Mouse (Mus musculus) midbrain, postnatal 0 days (tissue): Measurements from ENCODE around the gene Ext2. TPM values are rescaled to one million over a fixed set of nuclear protein-coding genes. Genes with fewer than 3 reads are reported as not detected.

Experiments used
- ATAC-seq: fragments of 200-750 bp; cut with Nextera tagmentation; 2 replicates; pipeline ENCODE4 v1.8.0; 2017; ENCODE audit warnings: moderate number of reproducible peaks, mild to moderate bottlenecking, moderate TSS enrichment, moderate library complexity; ENCODE audit not compliant: low FRiP score
- DNase-seq: peaks from one replicate; pipeline ENCODE4 v3.0.0-alpha.2; 2015; ENCODE audit warnings: low spot score
- H3K27ac ChIP-seq: fragments of 300-500 bp; sonication (generic); 2 replicates; pipeline ENCODE4 v1.5.1; 2014; ENCODE audit warnings: low read depth, mild to moderate bottlenecking, low read length, mixed read lengths
- H3K27me3 ChIP-seq: fragments of 300-500 bp; sonication (generic); 2 replicates; pipeline ENCODE4 v1.6.1; 2014; ENCODE audit warnings: low read length, control low read depth, mixed read lengths; ENCODE audit not compliant: insufficient read depth
- H3K36me3 ChIP-seq: fragments of 300-500 bp; sonication (generic); 2 replicates; pipeline ENCODE4 v1.6.1; 2014; ENCODE audit warnings: low read length, control low read depth, mixed read lengths; ENCODE audit not compliant: insufficient read depth
- H3K4me1 ChIP-seq: fragments of 300-500 bp; sonication (generic); 2 replicates; pipeline ENCODE4 v1.6.1; 2014; ENCODE audit warnings: mild to moderate bottlenecking, control low read depth, antibody characterized with exemption, low read length, mixed read lengths; ENCODE audit not compliant: insufficient read depth
- H3K4me2 ChIP-seq: fragments of 300-500 bp; sonication (generic); 2 replicates; pipeline ENCODE4 v1.6.1; 2014; ENCODE audit warnings: low read depth, mild to moderate bottlenecking, low read length, mixed read lengths; ENCODE audit not compliant: poor library complexity, severe bottlenecking
- H3K4me3 ChIP-seq: fragments of 300-500 bp; sonication (generic); 2 replicates; pipeline ENCODE4 v1.5.1; 2014; ENCODE audit warnings: low read depth, mild to moderate bottlenecking, low read length, moderate library complexity
- H3K9ac ChIP-seq: fragments of 300-500 bp; sonication (generic); replicated peaks from 2 replicates; pipeline ENCODE4 v1.6.1; 2014; ENCODE audit warnings: mild to moderate bottlenecking, low read length, moderate library complexity, mixed read lengths; ENCODE audit not compliant: poor library complexity, severe bottlenecking
- H3K9me3 ChIP-seq: fragments of 300-500 bp; sonication (generic); 2 replicates; pipeline ENCODE4 v1.6.1; 2016; ENCODE audit warnings: low read length, control low read depth
- CTCF ChIP-seq: IDR thresholded peaks from 2 replicates; pipeline ENCODE4 v1.5.1; 2016; ENCODE audit warnings: antibody characterized with exemption, mild to moderate bottlenecking
- WGBS: fragments of 180-500 bp; shearing (Covaris S2); extraction: QIAGEN DNeasy Blood & Tissue Kit; methylation state at CpG from one replicate; pipeline ENCODE4 v1.1.7; 2014; 5-methylcytosine and 5-hydroxymethylcytosine counted together
- polyA plus RNA-seq: library from polyadenylated mRNA; unstranded; fragments of >200 nt; fragmentation: Nextera tagmentation; extraction: Ambion mirVana; gene quantifications from 2 replicates; pipeline ENCODE4 v1.2.1, GENCODE M21; 2015
- total RNA-seq: library from RNA; depleted of rRNA; stranded (reverse); fragments of >200 nt; gene quantifications from 2 replicates; pipeline ENCODE4 v1.2.3, GENCODE M21; 2014

Gene Ext2
- total and polyA plus RNA-seq, 2 experiments from 2014 or later: 42.7 to 74.1 TPM

- 0 out of 2 replicates have a peak, but pooled peaks cover 4% of the 10 kb centered on the region for H3K36me3 ChIP-seq
- TF ChIP-seq CTCF: no peak
- ATAC-seq (no peak), DNase-seq (no peak)
- no peak overlapping the region for H3K4me3 ChIP-seq
- H3K4me2 ChIP-seq: no peak overlapping the region
- H3K27me3 ChIP-seq: no peaks in the 10 kb centered on the region
- no peaks in the 10 kb centered on the region for H3K4me1 ChIP-seq
- H3K9ac ChIP-seq: no peak overlapping the region
- 72% methylated on average over 4 of the region's 4 CpGs for WGBS
- H3K27ac ChIP-seq: no peak overlapping the region
- no peaks in the 10 kb centered on the region for H3K9me3 ChIP-seq
Observed at GRCm38 (mm10) chr2:93777056-93777430, 45.3 kb downstream of the Ext2 start.

- Histone ChIP-seq H3K9me3 (no peaks in the 10 kb centered on the region), H3K4me2 (no peak overlapping the region), H3K27me3 (no peaks in the 10 kb centered on the region), H3K4me3 (no peak overlapping the region), H3K9ac (no peak overlapping the region), H3K27ac (no peak overlapping the region), H3K4me1 (no peaks in the 10 kb centered on the region), H3K36me3 (no peaks in the 10 kb centered on the region)
- ATAC-seq: no peak
- no peak for DNase-seq
- TF ChIP-seq CTCF: no peak
- WGBS: 77% methylated on average over 7 of the region's 7 CpGs
Observed at GRCm38 (mm10) chr2:93776267-93777055, 45.9 kb downstream of the Ext2 start.

DNA sequence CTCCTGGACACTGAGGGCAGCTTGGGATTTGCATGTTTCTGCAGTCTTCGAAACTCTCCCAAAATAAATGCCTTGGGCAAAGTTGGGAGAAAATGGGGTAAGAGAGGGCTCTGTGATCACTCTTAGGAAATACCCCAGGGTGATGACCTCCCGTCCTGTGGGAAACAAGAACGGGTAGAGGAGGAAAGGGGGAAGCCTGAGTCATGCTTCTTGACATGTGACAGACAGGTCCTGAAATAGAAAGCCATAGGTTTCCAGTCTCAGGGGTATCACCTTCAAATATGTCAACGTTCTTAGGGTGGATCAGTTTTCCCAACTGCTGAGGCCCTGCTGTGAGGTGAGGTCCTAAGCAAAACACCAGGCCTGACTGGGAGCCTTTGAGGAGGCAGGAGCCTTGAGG, 46.9 kb downstream of the Ext2 start:
- ATAC-seq: no peak

DNA sequence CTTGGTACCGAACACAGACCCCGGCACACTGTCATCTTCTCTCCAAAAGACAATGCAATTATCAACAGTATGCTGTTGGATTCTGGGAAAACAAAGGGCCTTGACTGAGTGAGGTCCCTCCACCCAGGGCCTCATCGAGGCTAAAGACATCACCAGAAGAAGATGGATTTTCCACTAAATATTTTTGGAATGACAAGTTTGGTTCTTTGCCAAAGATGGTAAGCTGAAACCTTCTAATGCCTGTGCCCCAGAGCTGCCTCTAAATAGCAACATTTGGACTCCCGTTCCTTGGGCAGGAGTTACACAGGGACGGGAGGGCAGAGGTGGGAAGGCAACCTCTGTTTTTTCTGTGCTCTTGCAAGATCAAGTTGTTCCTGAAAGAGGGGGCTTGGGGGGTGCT, 47.4 kb downstream of the Ext2 start:
- ATAC-seq: no peak
- no peaks in the 10 kb centered on the region for H3K36me3 ChIP-seq
- H3K4me3 ChIP-seq: no peak overlapping the region
- H3K4me1 ChIP-seq: no peaks in the 10 kb centered on the region
- no peak for TF ChIP-seq CTCF
- H3K4me2 ChIP-seq: no peak overlapping the region
- no peaks in the 10 kb centered on the region for H3K9me3 ChIP-seq
- no peak for DNase-seq
- 85% methylated on average over 5 of the region's 5 CpGs for WGBS
- no peak overlapping the region for H3K27ac ChIP-seq
- H3K9ac ChIP-seq: no peak overlapping the region
- H3K27me3 ChIP-seq: no peaks in the 10 kb centered on the region

More for the DNA sequence above, 46.9 kb downstream of the Ext2 start:
- H3K27ac ChIP-seq: no peak overlapping the region
- no peaks in the 10 kb centered on the region for H3K27me3 ChIP-seq
- no peak overlapping the region for H3K4me3 ChIP-seq
- no peak overlapping the region for H3K9ac ChIP-seq
- no peak overlapping the region for H3K4me2 ChIP-seq
- no peaks in the 10 kb centered on the region for H3K4me1 ChIP-seq
- no peaks in the 10 kb centered on the region for H3K36me3 ChIP-seq
- DNase-seq: no peak
- H3K9me3 ChIP-seq: no peaks in the 10 kb centered on the region
- 58% methylated on average over 4 of the region's 4 CpGs for WGBS
- TF ChIP-seq CTCF: no peak

- no peak overlapping the region for H3K4me3 ChIP-seq
- 42% methylated on average over 4 of the region's 4 CpGs for WGBS
- no peak overlapping the region for H3K9ac ChIP-seq
- no peak for DNase-seq
- TF ChIP-seq CTCF: no peak
- H3K4me2 ChIP-seq: no peak overlapping the region
- H3K9me3 ChIP-seq: no peaks in the 10 kb centered on the region
- no peaks in the 10 kb centered on the region for H3K27me3 ChIP-seq
- no peaks in the 10 kb centered on the region for H3K4me1 ChIP-seq
- no peak for ATAC-seq
- no peak overlapping the region for H3K27ac ChIP-seq
- 0 out of 2 replicates have a peak, but pooled peaks cover 3% of the 10 kb centered on the region for H3K36me3 ChIP-seq
Observed at GRCm38 (mm10) chr2:93772765-93773085, 49.6 kb downstream of the Ext2 start.

GRCm38 (mm10) chr2:93772054-93772764, 50.2 kb downstream of the Ext2 start:
- TF ChIP-seq CTCF: no peak
- DNase-seq: no peak
- ATAC-seq: no peak
- H3K4me2 ChIP-seq: no peak overlapping the region
- no peak overlapping the region for H3K4me3 ChIP-seq
- no peak overlapping the region for H3K27ac ChIP-seq
- WGBS: 49% methylated on average over 16 of the region's 16 CpGs
- no peak overlapping the region for H3K9ac ChIP-seq
- H3K36me3 ChIP-seq: 0 out of 2 replicates have a peak, but pooled peaks cover 3% of the 10 kb centered on the region
- no peaks in the 10 kb centered on the region for H3K27me3 ChIP-seq
- H3K9me3 ChIP-seq: no peaks in the 10 kb centered on the region
- H3K4me1 ChIP-seq: no peaks in the 10 kb centered on the region
